Mouse (Mus musculus) embryonic facial prominence, embryonic 11.5 days (tissue): ENCODE results near the gene Shoc2. TPM values are rescaled to one million over a fixed set of nuclear protein-coding genes. Genes with fewer than 3 reads are reported as not detected.

ENCODE experiments used
- ATAC-seq: fragments of 200-750 bp; cut with Nextera tagmentation; replicated peaks from 2 replicates; pipeline ENCODE4 v1.8.0; 2017; ENCODE audit warnings: low read depth; ENCODE audit not compliant: insufficient number of reproducible peaks, low FRiP score, low TSS enrichment
- DNase-seq: peaks from one replicate; pipeline ENCODE4 v3.0.0-alpha.2; 2015; ENCODE audit warnings: low spot score
- H3K27ac ChIP-seq: fragments of 300-500 bp; sonication (generic); replicated peaks from 2 replicates; pipeline ENCODE4 v1.5.1; 2014; ENCODE audit warnings: mild to moderate bottlenecking, low read depth, low read length, control low read depth
- H3K27me3 ChIP-seq: fragments of 300-500 bp; sonication (generic); 2 replicates; pipeline ENCODE4 v1.6.1; 2014; ENCODE audit warnings: mild to moderate bottlenecking, low read length, moderate library complexity, mixed read lengths; ENCODE audit not compliant: control insufficient read depth, insufficient read depth
- H3K36me3 ChIP-seq: fragments of 300-500 bp; sonication (generic); replicated peaks from 2 replicates; pipeline ENCODE4 v1.6.1; 2014; ENCODE audit warnings: low read depth, mild to moderate bottlenecking, low read length, moderate library complexity, mixed read lengths; ENCODE audit not compliant: control insufficient read depth, insufficient read depth
- H3K4me1 ChIP-seq: fragments of 300-500 bp; sonication (generic); 2 replicates; pipeline ENCODE4 v1.6.1; 2014; ENCODE audit warnings: low read length, mixed read lengths; ENCODE audit not compliant: control insufficient read depth, insufficient read depth
- H3K4me2 ChIP-seq: fragments of 300-500 bp; sonication (generic); 2 replicates; pipeline ENCODE4 v1.6.1; 2014; ENCODE audit warnings: low read depth, mild to moderate bottlenecking, control low read depth, low read length, moderate library complexity
- H3K4me3 ChIP-seq: fragments of 300-500 bp; sonication (generic); 2 replicates; pipeline ENCODE4 v1.5.1; 2014; ENCODE audit warnings: low read depth, low read length, control low read depth
- H3K9ac ChIP-seq: fragments of 300-500 bp; sonication (generic); replicated peaks from 2 replicates; pipeline ENCODE4 v1.6.1; 2014; ENCODE audit warnings: mild to moderate bottlenecking, control low read depth, low read length
- H3K9me3 ChIP-seq: fragments of 300-500 bp; sonication (generic); replicated peaks from 2 replicates; pipeline ENCODE4 v1.6.1; 2016; ENCODE audit warnings: mild to moderate bottlenecking, low read length, inconsistent platforms, mixed read lengths; ENCODE audit not compliant: control insufficient read depth
- WGBS: fragments of 180-500 bp; shearing (Covaris S2); extraction: QIAGEN DNeasy Blood & Tissue Kit; methylation state at CpG from one replicate; pipeline ENCODE4 v1.1.7; 2014; 5-methylcytosine and 5-hydroxymethylcytosine counted together
- polyA plus RNA-seq: library from polyadenylated mRNA; unstranded; fragments of >200 nt; fragmentation: Nextera tagmentation; extraction: Ambion mirVana; gene quantifications from 2 replicates; pipeline ENCODE4 v1.2.1, GENCODE M21; 2014

Shoc2 gene
- 72.5 and 79.7 TPM in 2 replicates for polyA plus RNA-seq

DNA sequence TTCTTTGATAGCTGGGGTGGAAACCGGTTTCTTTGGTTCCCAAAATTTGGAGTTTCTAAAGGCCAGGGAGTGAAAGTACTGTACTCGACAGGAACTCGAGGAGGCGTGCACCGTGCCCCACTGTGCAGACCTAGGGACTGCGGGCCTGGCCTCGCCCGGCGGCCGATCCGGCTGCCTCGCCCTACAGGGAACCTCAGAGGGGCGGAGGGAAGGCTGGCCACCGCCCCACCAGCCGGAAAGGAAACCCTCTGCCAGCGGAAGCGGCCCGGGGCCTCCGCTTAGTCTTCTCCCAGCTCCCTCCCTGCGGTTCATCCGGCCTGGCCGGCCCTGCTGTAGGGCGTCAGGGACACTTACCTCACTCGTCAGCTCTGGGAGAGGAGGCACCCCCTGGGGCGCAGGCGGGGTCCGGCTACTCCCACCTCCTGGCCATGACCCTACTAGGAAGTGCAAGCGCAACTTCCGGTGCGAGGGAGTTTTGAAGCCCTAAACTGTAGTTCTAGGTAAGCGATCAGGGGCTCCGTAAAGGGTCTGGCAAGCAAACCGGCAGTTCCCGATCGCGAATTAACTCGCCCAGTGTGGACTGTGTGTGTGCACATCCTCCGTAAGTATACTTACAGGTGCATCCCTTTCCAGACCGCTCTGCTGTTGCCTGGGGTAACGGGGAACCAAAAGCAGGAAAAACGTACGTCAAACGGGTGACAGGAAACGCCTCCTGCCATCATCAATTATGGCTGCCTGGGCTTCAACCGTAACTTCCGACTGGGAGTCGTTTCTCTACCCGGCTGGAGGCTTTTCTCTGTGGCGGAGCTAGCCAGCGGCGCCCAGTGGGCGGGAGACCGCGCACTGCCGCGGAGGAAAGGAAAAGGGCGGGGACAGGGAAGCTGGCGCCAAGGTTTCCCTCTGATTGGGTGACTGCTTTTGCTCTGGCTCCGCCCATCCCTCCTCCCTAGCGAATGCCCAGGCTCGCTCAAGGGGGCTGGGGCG lies at the start of gene Shoc2, which contains the start of gene Bbip1:
Shoc2 (plus strand) TSS at position 505 of the 984 bp plus-strand sequence.
Bbip1 (minus strand) TSS at position 826 of the 984 bp plus-strand sequence.
- Histone ChIP-seq H3K9ac (peak within 1 kb of the TSS; percentile 92), H3K4me2 (peak within 1 kb of the TSS; percentile 50), H3K4me3 (peak within 1 kb of the TSS; percentile 91), H3K9me3 (no peaks in the 10 kb centered on the region), H3K36me3 (no peaks in the 10 kb centered on the region), H3K27me3 (no peaks in the 10 kb centered on the region), H3K27ac (peak within 1 kb of the TSS; percentile 97), H3K4me1 (no peaks in the 10 kb centered on the region)
- WGBS: 0% methylated on average over 56 of the region's 62 CpGs
- DNase-seq: peak; percentile 99
- ATAC-seq: peak; percentile 93

DNA sequence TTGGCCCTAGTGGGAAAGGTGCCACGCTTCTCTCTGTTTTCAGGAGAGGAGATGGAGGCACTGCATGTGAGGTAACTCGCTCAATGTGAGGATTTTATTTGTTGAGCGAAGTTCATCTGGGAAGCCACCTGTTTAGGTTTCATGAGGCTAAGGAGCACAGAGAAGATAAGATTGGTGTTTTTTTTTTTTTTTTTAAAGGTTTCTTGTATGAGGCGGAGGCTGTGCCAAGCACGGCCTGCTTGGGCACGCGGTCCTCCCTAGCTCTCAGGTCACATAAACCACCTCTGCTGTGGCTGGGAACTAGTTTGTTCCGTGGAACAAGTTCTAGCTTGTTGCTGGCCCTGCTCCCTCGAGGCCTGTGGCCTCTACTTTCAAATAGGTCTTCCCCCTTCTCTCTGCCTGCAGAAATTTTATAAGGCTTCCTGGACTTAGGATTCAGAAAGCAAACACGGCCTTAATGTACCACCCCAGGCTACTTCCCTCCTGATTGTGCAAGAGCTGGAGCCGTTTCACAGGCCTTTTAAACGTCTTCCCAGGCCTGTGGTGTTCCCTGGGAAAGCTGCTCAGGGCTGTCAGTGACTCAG lies 49.5 kb upstream of the Shoc2 start:
- H3K27me3 ChIP-seq: no peaks in the 10 kb centered on the region
- ATAC-seq: no peak

DNA sequence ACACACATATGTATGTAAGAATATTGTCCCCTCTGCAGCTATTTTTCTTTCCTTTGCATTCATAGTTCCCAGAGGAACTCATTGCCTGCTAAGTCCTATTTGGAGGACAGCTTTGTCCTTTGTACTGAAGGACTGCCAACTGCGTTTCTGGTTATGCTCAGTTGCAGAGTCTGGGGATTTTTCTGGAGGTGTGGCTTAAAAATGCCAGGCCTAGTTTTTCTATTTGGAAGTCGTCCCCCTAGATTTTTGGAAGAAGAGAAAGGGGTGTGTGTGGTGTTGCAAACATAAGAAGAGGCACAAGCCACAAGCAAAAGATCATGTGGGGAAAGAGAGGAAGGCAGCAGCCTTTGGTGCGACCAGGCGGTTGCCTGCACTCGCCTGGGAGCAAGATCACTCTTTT lies 46.1 kb upstream of the Shoc2 start:
- no peak overlapping the region for H3K27ac ChIP-seq
- H3K27me3 ChIP-seq: no peaks in the 10 kb centered on the region
- H3K9ac ChIP-seq: no peak overlapping the region
- 78% methylated on average over 5 of the region's 5 CpGs for WGBS
- H3K4me2 ChIP-seq: no peak overlapping the region
- no peaks in the 10 kb centered on the region for H3K4me1 ChIP-seq
- no peak overlapping the region for H3K4me3 ChIP-seq
- ATAC-seq (no peak), DNase-seq (no peak)
- H3K36me3 ChIP-seq: no peaks in the 10 kb centered on the region
- no peaks in the 10 kb centered on the region for H3K9me3 ChIP-seq

More for the DNA sequence above, 49.5 kb upstream of the Shoc2 start:
- DNase-seq: no peak
- H3K9me3 ChIP-seq: no peaks in the 10 kb centered on the region
- H3K36me3 ChIP-seq: no peaks in the 10 kb centered on the region
- no peak overlapping the region for H3K9ac ChIP-seq
- H3K4me3 ChIP-seq: no peak overlapping the region
- no peak overlapping the region for H3K27ac ChIP-seq
- no peak overlapping the region for H3K4me2 ChIP-seq
- WGBS: 70% methylated on average over 12 of the region's 12 CpGs
- H3K4me1 ChIP-seq: no peaks in the 10 kb centered on the region

DNA sequence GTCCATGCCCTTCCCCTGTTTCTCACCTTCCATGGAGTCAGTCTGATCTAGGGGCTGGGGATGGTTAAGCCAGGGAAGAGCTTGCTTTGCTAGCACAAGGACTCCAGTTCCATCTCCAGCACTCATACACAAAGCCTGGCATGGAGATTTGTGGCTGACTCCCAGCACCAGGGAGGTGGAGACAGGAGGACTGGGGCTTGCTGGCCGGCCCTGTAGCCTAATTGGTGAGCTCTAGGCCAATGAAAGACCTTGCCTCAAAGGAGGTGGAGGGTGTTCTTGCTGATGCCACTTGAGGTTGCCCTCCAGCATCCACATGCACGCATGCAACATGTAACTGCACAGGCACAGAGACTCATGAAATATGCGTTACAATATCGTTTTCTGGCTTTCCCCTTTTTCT lies 45.6 kb upstream of the Shoc2 start:
- H3K27ac ChIP-seq: no peak overlapping the region
- H3K27me3 ChIP-seq: no peaks in the 10 kb centered on the region
- H3K4me3 ChIP-seq: no peak overlapping the region
- no peak overlapping the region for H3K9ac ChIP-seq
- DNase-seq: no peak
- 86% methylated on average over 4 of the region's 4 CpGs for WGBS
- no peak overlapping the region for H3K4me2 ChIP-seq
- H3K9me3 ChIP-seq: no peaks in the 10 kb centered on the region
- no peaks in the 10 kb centered on the region for H3K4me1 ChIP-seq
- ATAC-seq: no peak
- H3K36me3 ChIP-seq: no peaks in the 10 kb centered on the region

DNA sequence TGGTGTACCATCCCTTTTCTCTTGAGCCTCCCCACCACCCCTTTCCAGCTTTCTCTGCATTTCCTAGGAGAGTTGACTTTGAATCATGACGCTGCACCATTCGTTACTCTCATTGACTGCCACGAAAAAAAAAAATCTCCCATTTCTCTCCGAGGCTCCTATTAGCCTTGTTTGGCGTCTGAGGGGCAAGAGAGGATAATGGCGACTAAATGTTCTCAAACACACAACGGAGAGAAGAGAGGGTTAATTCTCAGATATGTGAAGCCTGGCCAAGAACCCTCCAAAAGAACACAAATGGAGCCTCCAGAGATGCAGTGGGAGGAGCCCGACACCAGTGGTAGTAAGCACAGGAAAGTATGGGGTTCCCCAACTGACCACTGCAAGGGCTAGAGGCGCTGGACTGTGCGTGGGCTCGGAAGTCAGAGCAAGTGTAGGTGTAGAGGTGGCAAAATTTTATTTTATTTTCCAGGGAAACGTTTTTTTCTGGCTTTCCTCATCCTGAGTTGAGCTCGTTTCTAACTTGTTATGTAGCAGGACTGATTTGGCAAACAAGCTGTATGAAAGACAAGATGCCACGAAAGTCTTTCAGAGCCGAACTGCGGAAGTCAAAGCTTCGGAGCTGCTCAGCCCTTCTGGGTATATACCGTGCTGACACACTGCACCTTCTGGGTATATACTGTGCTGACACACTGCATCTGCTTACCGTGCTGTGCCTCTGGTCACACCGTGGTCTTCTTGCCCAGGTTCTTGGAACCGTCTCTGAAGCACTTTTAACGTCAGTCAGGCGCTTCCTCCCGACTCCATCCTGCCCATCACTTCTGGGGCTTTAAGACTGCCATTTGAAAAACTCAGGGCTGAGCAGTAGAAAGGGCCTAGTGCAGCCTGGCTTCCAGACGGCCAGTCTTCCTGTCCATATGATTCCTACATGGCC lies 44.9 kb upstream of the Shoc2 start:
- WGBS: 82% methylated on average over 25 of the region's 25 CpGs
- Histone ChIP-seq H3K9ac (no peak overlapping the region), H3K36me3 (no peaks in the 10 kb centered on the region), H3K27me3 (no peaks in the 10 kb centered on the region), H3K27ac (no peak overlapping the region), H3K4me1 (no peaks in the 10 kb centered on the region), H3K4me2 (no peak overlapping the region), H3K9me3 (no peaks in the 10 kb centered on the region), H3K4me3 (no peak overlapping the region)
- ATAC-seq: no peak
- DNase-seq: no peak

DNA sequence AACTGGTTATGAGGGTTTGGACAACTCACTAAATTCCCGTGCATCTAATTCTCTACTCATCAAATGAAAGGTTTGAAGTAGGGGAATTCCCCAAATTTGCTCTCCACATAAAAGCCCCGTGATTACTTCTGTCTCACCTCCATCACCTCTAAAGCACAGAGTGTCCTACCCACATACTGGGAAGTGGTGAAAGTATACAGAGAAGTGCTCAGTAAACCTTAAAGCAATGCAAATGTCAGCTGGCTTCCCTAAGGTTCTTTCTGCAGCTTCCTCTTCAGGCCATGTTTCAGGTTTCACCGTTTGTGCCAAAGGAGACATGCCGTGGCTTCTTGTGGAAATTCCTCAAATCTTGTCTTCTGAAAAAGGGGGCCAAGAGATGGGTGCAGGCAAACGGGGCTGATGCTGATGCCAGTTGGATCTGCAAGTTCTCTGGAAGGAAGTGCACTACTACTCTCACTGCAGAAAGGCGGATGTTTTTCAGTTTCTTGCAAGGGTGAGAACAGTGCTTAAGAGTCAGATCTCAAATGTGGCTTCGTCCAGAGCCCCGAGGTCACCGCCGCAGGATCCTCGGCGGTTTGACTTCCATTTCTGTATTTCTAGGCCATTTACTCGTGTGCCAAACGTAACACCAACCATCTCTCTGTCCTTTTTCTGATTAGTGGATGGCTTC lies 44.0 kb upstream of the Shoc2 start:
- 87% methylated on average over 14 of the region's 14 CpGs for WGBS
- H3K36me3 ChIP-seq: no peaks in the 10 kb centered on the region
- H3K4me2 ChIP-seq: no peak overlapping the region
- H3K4me1 ChIP-seq: no peaks in the 10 kb centered on the region
- no peaks in the 10 kb centered on the region for H3K9me3 ChIP-seq
- no peaks in the 10 kb centered on the region for H3K27me3 ChIP-seq
- H3K27ac ChIP-seq: no peak overlapping the region
- ATAC-seq: no peak
- no peak overlapping the region for H3K4me3 ChIP-seq
- no peak overlapping the region for H3K9ac ChIP-seq
- DNase-seq: no peak

DNA sequence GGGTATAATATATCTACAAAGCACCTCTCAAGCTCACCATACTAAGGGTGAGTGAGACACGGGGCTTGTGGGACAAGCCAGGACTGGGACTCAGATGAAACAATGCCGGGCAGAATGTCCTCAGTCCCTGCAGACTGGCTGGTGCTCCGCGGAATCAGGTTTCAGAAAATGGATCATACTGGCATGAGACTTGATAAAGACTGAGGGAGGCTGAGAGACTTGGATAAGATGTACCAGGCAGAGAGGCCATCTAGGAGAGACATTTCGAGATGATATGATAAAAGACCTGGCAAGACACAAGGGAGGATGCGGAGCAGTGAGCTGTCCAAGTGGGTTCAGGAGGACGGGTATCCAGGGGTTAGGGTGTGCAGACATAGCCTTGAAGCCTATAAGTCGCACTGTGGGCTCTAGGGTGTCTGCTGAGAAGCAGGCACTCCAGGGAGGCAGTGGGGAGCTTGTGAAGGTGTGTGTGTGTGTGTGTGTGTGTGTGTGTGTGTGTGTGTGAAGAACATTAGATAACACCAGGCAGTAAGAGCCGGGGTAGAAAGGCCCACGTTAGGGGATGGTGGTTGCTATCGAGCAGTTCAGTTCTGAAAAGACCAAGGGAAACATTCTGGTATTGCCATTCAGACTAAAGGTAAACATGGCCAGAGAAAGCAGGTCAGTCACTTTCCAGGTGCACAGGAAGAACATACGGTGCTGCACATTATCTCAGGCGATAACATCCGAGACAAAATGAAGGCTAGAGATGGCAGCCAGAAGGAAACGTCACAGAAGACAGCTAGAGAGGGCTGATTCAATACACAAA lies 42.0 kb upstream of the Shoc2 start:
- Histone ChIP-seq H3K27ac (no peak overlapping the region), H3K4me1 (no peaks in the 10 kb centered on the region), H3K27me3 (no peaks in the 10 kb centered on the region), H3K4me2 (peak overlapping the region; percentile 69), H3K9me3 (no peaks in the 10 kb centered on the region), H3K36me3 (no peaks in the 10 kb centered on the region), H3K9ac (peak overlapping the region; percentile 75; the same call in 1 of the 2 replicates), H3K4me3 (peak overlapping the region; percentile 98)
- no peak for ATAC-seq
- 62% methylated on average over 15 of the region's 15 CpGs for WGBS
- DNase-seq: no peak
